Mouse (Mus musculus) skeletal muscle tissue, adult 2 months (tissue): ENCODE data around the gene Slc30a2.
"Not testable (repeated sequence)": the region's sequence is repeated elsewhere in the genome, so short reads cannot be mapped to it uniquely, and the experiment has no call there.

Experiments used
- DNase-seq: peaks from one replicate; pipeline ENCODE4 v3.0.0-alpha.2; 2012; ENCODE audit warnings: low read depth, low spot score

Gene Slc30a2

GRCm38 (mm10) chr4:134319674-134320073, 23.3 kb upstream of the Slc30a2 start:
- peak; percentile 83 for DNase-seq

GRCm38 (mm10) chr4:134321524-134321923, 21.5 kb upstream of the Slc30a2 start:
- DNase-seq: no peak

- no peak for DNase-seq
Measured at GRCm38 (mm10) chr4:134324655-134325054, 18.3 kb upstream of the Slc30a2 start.

DNA sequence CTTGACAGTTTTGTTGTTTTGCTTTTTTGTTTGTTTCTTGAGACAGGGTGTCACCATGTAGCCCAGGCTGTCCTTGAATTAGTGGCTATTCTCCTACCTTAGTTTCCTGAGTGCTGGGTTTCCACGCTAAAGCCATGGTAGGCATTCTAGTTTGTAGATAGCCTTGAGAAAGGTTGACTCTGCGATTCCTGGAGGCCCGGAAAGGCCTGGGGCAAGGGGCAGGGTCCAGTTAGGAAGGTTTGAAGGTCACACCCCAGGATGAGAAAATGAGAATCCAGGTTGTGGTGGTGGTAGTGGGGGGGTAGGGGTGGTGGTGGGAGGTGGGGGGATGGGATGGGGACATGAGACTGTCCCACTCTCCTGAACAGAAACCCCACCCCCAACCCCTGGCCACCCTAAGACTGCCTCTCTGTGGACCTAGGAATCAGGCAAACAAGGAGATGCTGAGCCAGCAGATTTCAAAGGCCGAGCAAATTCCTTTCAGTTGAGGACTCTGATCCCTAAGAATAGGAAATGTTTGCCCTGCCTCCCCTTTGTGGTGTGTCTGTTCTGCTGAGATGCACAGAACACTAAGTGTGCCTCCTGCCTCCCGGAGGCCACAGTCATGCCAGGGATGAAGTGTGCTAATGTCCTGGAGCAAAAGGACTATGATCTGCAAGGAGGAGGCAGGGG, 16.0 kb upstream of the Slc30a2 start:
- no peak for DNase-seq

DNA sequence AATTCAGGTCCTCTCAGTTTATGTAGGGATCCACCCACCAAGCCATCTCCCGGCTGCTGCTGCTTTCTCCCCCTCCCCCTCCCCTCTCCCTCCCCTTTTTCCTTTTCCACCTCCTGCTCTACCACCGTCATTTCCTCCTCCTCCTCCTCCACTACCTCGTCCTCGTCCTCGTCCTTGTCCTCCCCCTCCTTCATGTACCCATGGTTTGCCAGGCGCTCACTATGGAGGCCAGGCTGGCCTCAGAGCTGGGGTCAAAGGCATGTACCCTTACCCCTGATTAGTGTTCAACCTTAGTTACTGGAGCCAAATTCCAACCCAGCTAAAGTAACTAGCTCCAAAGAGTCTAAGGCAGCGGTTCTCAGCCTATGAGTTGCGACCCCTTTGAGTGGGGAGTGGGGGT, 14.8 kb upstream of the Slc30a2 start:
- DNase-seq: no peak

GRCm38 (mm10) chr4:134328832-134329231, 14.1 kb upstream of the Slc30a2 start:
- no peak for DNase-seq

DNA sequence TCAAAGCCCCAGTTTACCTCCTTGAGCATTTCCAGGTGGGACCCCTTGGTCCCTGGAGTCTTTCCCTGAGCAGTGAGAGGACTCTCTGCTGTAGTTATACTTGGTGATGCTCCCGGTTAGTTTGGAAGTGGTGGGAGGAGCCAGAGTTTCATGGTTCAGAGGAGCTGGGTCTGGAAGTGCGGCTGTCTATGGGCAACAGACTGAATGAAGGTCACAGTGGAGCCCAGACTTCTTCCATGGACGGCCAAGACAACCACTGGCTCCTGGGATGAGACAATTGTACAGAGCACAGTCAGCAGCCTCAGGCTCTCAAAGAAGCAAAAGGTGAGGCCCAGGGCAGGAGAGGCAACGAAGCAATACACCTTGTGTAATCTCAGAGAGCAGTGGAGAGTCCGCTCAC, 12.7 kb upstream of the Slc30a2 start:
- no peak for DNase-seq

DNA sequence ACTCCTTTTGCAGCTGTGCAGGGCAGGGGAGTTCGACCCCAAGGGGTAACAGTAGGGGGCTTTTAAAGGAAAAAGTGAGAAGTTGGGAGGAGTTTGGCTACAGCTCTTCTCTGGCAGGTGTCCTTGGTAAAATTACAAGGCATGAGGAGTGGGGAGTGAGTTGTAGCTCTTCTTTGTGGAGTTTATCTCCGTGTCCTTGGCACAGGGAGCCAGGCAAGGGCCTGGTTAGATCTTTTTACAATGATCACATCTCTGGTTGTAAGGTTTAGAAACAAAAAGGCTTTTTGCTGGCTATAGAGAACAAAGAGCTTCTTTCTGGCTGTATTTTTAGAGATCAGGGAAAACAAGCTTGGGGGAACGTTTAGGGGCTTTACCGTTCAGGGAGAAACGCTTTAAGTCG, 1.8 kb upstream of the Slc30a2 start:
- not testable (repeated sequence) for DNase-seq

DNA sequence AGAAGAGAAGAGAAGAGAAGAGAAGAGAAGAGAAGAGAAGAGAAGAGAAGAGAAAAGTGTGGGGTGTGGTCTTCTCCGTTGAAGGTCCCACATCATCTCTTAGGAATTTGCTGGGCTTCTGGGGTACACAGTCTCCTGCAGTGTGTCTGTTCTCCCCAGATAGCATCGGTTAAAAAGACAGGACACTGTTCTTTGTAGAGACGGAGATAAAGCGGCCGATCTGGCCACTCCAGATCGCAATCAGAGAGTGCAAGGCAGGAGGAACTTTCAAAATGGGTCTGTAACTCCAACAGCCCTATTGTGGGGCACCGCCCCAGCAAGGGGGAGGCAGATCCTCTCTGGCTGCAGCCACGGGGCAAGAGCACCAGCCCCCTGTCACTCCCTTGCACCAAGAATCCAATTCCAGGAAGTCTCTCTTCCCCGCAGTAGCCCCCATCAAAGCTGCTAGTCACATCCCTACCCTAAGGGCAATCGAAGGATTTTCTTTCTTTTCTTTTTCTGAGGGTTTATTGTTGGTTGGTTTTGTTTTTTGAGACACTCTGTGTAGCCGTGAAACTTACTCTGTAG, 685 bp upstream of the Slc30a2 start:
- no peak for DNase-seq

DNA sequence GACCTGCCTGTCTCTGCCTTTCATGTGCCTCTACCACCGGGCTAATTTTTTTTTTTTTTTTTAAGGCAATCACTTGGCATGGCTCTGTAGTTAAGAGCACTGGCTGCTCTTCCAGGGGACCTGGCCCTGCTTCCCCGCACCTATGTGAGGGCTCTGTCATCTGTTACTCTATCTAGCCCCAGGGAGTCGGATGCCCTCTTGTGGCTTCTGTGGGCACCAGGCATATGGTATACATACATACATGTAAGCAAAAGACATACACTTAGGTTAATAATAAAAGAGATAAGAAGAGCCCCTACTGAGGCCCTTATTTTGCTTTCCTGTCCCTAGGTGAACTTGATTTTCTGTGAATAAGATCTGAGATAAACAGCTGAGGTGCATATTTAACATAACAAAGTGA, 1.6 kb downstream of the Slc30a2 start:
- no peak for DNase-seq

DNA sequence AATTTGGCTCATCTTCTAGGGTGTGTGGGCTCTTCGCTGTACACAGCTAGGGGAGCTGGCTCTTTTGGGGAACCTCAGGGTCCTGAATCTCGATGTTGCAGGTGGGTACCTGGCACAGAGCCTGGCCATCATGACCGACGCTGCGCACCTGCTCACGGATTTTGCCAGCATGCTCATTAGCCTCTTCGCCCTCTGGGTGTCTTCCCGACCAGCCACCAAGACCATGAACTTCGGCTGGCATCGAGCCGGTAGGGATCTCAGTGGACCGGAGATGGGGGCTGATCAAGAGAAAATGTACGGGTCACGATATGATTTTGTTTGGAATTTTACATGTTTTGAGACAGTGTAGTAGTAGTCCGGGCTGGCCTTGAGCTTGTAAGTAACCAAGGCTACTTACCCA, 2.8 kb downstream of the Slc30a2 start:
- DNase-seq: no peak

GRCm38 (mm10) chr4:134348078-134348477, 5.1 kb downstream of the Slc30a2 start:
- DNase-seq: peak; percentile 58

GRCm38 (mm10) chr4:134348545-134348944, 5.6 kb downstream of the Slc30a2 start:
- no peak for DNase-seq

DNA sequence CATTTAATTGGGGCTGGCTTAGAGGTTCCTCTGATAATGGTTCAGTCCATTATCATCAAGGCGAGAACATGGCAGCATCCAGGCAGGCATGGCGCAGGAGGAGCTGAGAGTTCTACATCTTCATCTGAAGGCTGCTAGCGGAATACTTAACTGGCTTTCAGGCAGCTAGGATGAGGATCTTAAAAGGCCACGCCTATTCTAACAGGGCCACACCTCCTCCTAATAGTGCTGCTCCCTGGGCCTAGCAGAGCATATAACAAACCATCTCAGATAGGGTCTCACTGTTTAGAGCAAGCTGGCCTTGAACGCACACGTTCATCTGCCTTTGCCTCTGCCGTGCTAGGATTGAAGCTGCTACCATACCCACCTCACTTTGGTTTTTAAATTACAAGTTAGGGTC, 6.8 kb downstream of the Slc30a2 start:
- DNase-seq: no peak

- DNase-seq: no peak
Measured at GRCm38 (mm10) chr4:134350641-134351040, 7.7 kb downstream of the Slc30a2 start.

DNA sequence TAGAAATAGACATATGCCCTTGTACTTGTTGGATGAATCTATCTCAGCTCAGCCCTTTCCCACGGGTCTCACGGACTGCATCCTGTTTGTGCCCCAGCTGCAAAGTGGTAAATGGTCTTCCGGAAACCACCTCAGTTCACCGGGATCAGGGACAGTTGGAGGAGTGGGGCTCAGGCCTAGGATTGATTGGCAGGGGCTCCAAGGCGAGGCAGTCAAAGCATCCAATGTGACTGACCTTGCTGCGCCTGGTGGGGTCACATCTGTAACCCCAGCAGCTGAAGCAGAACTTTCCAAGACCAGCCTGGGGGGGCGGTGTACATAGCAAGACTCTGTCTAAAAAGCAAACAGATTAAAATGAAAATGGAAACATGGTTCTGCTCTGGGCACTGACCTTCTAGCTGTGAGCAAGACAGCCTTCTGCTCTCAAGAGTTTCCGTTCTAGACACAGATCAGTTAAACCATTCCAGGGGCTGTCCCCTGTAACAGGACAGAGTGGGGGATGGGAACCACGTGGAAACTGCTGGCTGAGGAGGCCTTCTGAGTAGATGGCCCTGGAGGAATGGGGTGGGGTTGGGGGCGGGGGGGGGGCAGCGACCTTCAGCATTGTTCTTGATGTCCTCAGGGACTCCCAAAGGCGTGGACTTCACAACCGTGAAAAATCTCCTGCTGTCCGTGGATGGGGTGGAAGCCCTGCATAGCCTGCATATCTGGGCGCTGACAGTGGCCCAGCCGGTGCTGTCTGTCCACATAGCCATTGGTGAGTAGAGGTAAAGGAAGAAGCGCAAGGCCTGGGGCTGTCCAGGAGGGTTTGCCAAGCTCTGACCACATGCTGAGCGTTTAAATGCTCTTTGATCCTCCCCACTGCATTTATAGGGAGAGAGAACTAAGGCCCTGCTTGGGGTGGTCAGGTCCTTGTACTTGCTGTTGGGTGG, 8.6 kb downstream of the Slc30a2 start:
- DNase-seq: no peak

DNA sequence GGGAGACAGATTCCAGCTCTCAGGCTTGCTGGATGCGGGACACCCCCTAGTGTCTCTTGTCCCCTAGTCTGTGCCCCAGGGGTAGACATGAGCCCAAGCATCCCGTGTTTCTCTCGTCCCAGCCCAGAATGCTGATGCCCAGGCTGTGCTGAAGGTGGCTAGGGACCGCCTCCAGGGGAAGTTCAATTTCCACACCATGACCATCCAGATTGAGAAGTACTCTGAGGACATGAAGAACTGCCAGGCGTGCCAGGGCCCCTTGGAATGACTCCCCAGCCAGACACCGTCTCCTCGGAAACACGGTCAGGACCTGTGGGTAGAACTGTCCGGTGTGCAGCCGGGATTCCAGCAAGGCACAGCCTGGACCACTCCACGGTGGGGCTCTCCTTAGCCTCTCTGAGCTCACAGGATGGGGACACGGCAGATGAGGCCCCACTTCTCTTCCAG, 9.3 kb downstream of the Slc30a2 start:
- DNase-seq: peak; percentile 60

- DNase-seq: no peak
Measured at GRCm38 (mm10) chr4:134352929-134353328, 9.9 kb downstream of the Slc30a2 start.

GRCm38 (mm10) chr4:134353527-134354409, 10.8 kb downstream of the Slc30a2 start:
- no peak for DNase-seq

GRCm38 (mm10) chr4:134355841-134356452, 13.0 kb downstream of the Slc30a2 start:
- peak; percentile 94 for DNase-seq
